Mouse (Mus musculus) testis, adult 2 months (tissue): Measurements from ENCODE around the gene Gabrr3. TPM values are rescaled to one million over a fixed set of nuclear protein-coding genes. Genes with fewer than 3 reads are reported as not detected.

Experiments
- H3K27ac ChIP-seq: fragments of 200-500 bp; 2 replicates; pipeline ENCODE4 v1.5.1; 2012; ENCODE audit warnings: low read depth, low read length; ENCODE audit not compliant: control insufficient read depth, insufficient read depth
- H3K27me3 ChIP-seq: fragments of 200-500 bp; 2 replicates; pipeline ENCODE4 v1.6.1; 2012; ENCODE audit warnings: mild to moderate bottlenecking, low read length, moderate library complexity; ENCODE audit not compliant: control insufficient read depth, insufficient read depth
- H3K36me3 ChIP-seq: fragments of 200-500 bp; 2 replicates; pipeline ENCODE4 v1.6.1; 2012; ENCODE audit warnings: mild to moderate bottlenecking, low read length; ENCODE audit not compliant: control insufficient read depth, insufficient read depth
- H3K4me1 ChIP-seq: fragments of 200-500 bp; 2 replicates; pipeline ENCODE4 v1.6.1; 2012; ENCODE audit warnings: low read length; ENCODE audit not compliant: control insufficient read depth, insufficient read depth
- H3K4me3 ChIP-seq: fragments of 200-500 bp; 2 replicates; pipeline ENCODE4 v1.5.1; 2012; ENCODE audit warnings: low read depth, mild to moderate bottlenecking, low read length, moderate library complexity, mixed read lengths; ENCODE audit not compliant: control insufficient read depth
- CTCF ChIP-seq: fragments of 200-500 bp; IDR thresholded peaks from 2 replicates; pipeline ENCODE4 v1.5.1; 2012; ENCODE audit warnings: low read depth, mild to moderate bottlenecking, inconsistent platforms, low read length, moderate library complexity; ENCODE audit not compliant: control insufficient read depth, insufficient read depth, insufficient replicate concordance
- POLR2A ChIP-seq: fragments of 200-500 bp; IDR thresholded peaks from 2 replicates; pipeline ENCODE4 v1.6.1; 2012; ENCODE audit warnings: low read depth, mild to moderate bottlenecking, inconsistent platforms, low read length, moderate library complexity; ENCODE audit not compliant: control insufficient read depth
- polyA plus RNA-seq: library from polyadenylated mRNA; depleted of rRNA; stranded (reverse); fragments of >200 nt; gene quantifications from 2 replicates; pipeline ENCODE4 v1.2.3, GENCODE M21; 2012

Gabrr3 gene
- polyA plus RNA-seq, 1 experiment = 0.02 TPM

DNA sequence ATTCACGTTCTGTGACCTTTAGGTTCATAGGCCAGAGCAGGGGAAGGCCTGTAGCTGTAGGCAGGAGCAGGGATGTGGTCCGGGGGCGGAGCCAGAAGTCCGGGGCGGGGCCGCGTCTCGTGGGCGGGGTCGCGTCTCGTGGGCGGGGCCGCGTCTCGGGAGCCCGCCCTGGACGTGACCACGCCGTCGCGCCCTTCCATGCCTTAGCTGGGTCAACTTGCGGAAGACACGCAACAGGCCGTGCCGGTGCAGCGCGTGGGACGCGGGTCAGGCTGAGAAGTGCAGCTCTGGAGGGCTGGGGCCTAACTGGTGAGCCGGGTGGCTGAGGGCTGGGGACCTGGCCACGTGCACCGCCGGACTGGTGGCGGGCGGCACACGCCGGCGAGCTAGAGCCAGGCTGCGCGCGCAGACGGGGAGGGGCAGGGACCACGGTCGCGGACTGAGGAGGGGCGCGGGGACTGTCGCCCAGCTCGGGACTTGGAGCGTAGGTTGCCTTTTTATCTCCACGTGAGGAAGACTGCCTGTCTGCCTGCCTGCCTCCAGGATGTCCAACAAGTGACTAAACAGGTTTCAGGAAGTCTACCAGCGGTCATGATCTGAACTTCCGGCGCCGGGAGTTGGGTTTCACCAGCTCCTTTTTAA is 64.6 kb downstream of the Gabrr3 start, which contains the start of gene Riox2:
TSS of gene Riox2 (plus strand) at position 139 of the 642 bp plus-strand sequence.
- Histone ChIP-seq H3K36me3 (no peaks in the 10 kb centered on the region), H3K27me3 (no peaks in the 10 kb centered on the region), H3K4me1 (peaks cover 3% of the 10 kb centered on the region; the same call in 1 of the 2 replicates), H3K27ac (peak within 1 kb of the TSS; percentile 72), H3K4me3 (peak within 1 kb of the TSS; percentile 90)
- TF ChIP-seq CTCF = peak; percentile 4; the same call in 1 of the 2 replicates
- peak; percentile 48; the same call in 1 of the 2 replicates for TF ChIP-seq POLR2A

DNA sequence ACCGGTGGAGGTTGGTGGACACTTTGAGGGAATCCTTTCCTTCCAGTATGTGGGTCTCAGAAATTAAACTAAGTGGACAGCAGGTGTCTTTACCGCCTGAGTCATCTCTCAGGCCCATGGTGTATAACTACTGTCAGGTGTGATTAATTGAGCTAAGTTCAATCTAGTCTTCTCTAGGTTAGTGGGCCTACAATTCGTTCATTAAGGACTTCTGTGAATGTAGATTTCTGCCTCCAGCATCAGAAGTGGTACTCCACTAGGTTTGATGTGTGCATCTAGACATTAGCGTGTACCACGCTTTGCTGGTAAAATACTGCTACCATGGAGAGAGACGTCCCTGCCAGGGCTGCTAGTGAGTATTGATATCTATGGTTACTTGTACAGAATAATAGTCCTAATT is 65.4 kb downstream of the Gabrr3 start:
- H3K4me1 ChIP-seq = peaks cover 3% of the 10 kb centered on the region; the same call in 1 of the 2 replicates

DNA sequence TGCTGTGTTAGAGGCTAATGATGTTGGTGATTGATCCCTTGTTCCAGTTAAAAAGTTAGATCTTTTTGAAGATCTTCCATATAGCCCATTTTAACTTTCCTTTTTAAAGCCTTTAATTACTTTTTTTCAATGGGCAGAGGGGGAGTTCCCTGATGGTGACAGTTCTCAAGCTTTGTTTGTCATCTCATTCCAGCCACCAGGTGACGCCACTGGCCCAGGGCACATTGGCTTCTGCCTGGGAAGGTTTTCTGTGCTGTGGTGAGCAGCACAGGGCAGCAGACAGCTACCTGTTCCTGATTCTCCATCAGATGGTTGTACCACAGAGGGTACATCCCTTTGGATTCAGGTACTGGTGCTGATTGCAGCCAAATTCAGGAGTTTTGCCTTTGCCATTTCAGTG is 67.7 kb downstream of the Gabrr3 start:
- H3K4me3 ChIP-seq = no peak overlapping the region
- peaks cover 3% of the 10 kb centered on the region; the same call in 1 of the 2 replicates for H3K4me1 ChIP-seq
- no peaks in the 10 kb centered on the region for H3K36me3 ChIP-seq
- TF ChIP-seq CTCF (peak; percentile 59; the same call in 1 of the 2 replicates), POLR2A (no peak)
- no peak overlapping the region for H3K27ac ChIP-seq
- no peaks in the 10 kb centered on the region for H3K27me3 ChIP-seq

More for the DNA sequence above, 65.4 kb downstream of the Gabrr3 start:
- no peaks in the 10 kb centered on the region for H3K36me3 ChIP-seq
- TF ChIP-seq CTCF (no peak), POLR2A (no peak)
- H3K27me3 ChIP-seq = no peaks in the 10 kb centered on the region
- no peak overlapping the region for H3K27ac ChIP-seq
- no peak overlapping the region for H3K4me3 ChIP-seq

DNA sequence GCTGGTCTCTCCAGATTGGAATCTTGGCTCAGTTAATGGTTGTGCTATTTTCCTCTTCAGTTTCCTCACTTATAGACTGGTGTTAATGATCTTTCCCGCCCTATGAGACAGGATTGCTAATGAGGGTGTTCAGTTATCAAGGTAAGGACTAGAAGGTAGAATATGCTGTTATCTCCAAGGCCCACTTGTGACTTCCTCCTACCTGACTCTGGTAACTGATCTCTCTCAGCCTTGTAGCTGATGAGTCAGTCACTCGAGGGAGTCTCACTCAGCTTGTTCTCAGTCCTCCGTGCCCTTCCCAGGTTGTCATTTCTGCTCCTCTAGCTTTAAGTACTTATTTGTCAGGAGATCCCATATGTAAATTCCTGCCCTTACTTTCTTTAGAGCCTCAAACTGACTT is 70.8 kb downstream of the Gabrr3 start:
- no peak for TF ChIP-seq POLR2A
- TF ChIP-seq CTCF = no peak
- H3K27ac ChIP-seq = no peak overlapping the region
- H3K4me3 ChIP-seq = no peak overlapping the region
- no peaks in the 10 kb centered on the region for H3K4me1 ChIP-seq
- peaks cover 2% of the 10 kb centered on the region for H3K36me3 ChIP-seq
- H3K27me3 ChIP-seq = no peaks in the 10 kb centered on the region

- Histone ChIP-seq H3K4me3 (no peak overlapping the region), H3K4me1 (no peaks in the 10 kb centered on the region), H3K36me3 (no peaks in the 10 kb centered on the region; the same call in 1 of the 2 replicates), H3K27me3 (no peaks in the 10 kb centered on the region), H3K27ac (no peak overlapping the region)
- TF ChIP-seq CTCF (no peak), POLR2A (no peak)
Observed at GRCm38 (mm10) chr16:59487239-59487638, 80.1 kb downstream of the Gabrr3 start.

- no peaks in the 10 kb centered on the region for H3K4me1 ChIP-seq
- no peak overlapping the region for H3K27ac ChIP-seq
- no peaks in the 10 kb centered on the region; the same call in none of the 2 replicates for H3K36me3 ChIP-seq
- no peaks in the 10 kb centered on the region for H3K27me3 ChIP-seq
- no peak overlapping the region for H3K4me3 ChIP-seq
- TF ChIP-seq POLR2A (no peak), CTCF (no peak)
Observed at GRCm38 (mm10) chr16:59487975-59488548, 80.9 kb downstream of the Gabrr3 start.

GRCm38 (mm10) chr16:59493199-59493598 is 86.1 kb downstream of the Gabrr3 start:
- no peaks in the 10 kb centered on the region for H3K4me1 ChIP-seq
- no peak overlapping the region for H3K4me3 ChIP-seq
- H3K36me3 ChIP-seq = no peaks in the 10 kb centered on the region; the same call in none of the 2 replicates
- no peaks in the 10 kb centered on the region for H3K27me3 ChIP-seq
- TF ChIP-seq POLR2A = no peak
- no peak for TF ChIP-seq CTCF
- no peak overlapping the region for H3K27ac ChIP-seq
